Mouse (Mus musculus): ENCODE measurements around the gene Smg5. TPM values are rescaled to one million over a fixed set of nuclear protein-coding genes. Genes with fewer than 3 reads are reported as not detected.
A peak's percentile ranks its signal among the peaks of the same experiment; 100 is the strongest.

Gene Smg5
- total RNA-seq, 2 experiments from 2014 or later = 42.8 to 55.9 TPM

DNA sequence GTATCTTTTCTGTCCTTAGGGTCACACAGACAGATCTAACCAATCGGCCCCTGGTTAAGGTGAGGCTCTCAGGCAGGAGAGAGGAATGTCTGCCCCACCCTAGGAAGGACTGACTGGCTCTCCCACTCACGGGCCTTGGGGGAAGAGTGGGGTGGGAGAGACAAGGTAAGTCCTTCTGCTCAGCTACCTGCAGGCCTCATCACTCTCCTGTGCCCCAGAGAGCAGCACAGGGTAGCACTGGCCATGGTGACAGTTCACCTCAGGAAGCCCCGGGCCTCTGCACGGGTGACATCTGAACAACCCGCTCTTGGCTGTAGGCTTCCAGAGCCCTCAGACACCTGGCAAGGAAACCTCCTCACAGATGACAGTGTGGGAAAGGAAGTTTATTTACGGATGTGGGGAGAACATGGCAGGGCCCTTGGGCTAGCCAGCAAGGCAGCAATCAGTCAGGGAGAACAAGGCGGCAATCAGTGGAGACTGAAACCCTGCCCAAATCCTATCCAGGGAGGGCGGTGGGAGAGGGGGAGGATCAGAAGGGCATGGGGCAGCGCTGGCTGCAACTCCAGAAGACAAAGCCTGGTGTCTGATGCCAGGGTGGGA lies 57.8 kb downstream of the Smg5 start:
- DNase-seq = no peak

DNA sequence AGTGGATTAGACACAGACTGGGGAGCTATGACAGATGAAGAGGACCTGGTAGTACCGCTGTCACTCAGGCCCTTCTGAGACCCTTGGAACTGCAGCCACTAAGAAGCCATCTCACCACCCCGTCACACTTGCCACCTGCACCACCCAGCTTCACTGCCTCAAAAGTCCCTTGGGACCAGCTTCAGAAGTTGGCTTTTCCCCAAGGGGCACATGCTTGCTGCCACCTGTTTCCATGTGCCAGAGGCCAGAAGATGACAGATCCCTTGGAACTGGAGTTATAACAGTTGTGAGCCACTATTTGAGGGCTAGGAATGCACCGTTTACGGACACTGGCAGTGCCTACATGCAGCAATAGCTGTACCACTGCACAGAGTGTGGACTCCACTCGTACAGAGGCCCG lies 59.2 kb downstream of the Smg5 start:
- no peak for DNase-seq

- DNase-seq = no peak
Observed at GRCm38 (mm10) chr3:88395742-88396141, 59.7 kb downstream of the Smg5 start.

DNA sequence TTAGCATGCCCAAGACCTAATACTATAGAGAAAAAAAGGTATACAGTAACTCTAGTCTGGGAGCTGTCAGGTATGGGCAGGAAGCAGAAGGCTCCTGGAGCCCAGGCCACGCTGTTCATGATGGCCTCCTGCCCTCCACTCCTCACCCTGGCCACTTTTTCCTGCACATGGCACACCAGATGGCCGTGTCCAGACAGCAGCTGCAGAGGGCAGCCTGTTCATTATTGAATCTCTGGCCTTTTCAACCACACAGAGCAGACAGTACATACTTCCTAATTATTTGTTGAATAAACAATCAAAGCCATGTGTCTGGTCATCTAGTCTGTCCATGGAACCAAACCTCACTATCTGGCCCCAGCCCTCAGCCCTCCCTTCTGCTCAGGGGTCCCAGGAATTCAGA lies 62.6 kb downstream of the Smg5 start:
- DNase-seq = no peak

- no peak for DNase-seq
Observed at GRCm38 (mm10) chr3:88403522-88404230, 67.6 kb downstream of the Smg5 start.

DNA sequence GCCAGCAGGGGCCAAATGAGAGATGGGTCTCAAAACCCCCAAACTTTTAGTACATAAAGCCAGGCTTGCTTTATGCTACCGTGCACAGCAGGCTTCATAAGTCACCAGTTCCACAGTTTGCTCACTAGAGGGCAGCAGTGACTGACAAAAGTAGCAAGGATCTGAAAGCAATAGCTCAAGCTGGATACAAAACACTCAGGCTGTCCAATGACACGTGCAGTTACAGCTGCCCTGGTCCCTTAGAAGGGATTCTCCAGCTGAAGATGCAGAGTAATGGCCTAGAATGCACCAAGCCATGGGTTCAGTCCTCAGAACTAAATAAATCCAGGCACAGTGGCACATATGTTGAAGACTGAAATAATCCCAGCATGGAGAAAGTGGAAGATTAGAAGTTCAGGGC lies 71.0 kb downstream of the Smg5 start:
- DNase-seq = peak; percentile 73

- DNase-seq = no peak
Observed at GRCm38 (mm10) chr3:88407529-88407928, 71.5 kb downstream of the Smg5 start.

GRCm38 (mm10) chr3:88408953-88409352 lies 72.9 kb downstream of the Smg5 start:
- peak; percentile 50 for DNase-seq

- DNase-seq = peak; percentile 96
Observed at GRCm38 (mm10) chr3:88409741-88410644, 73.9 kb downstream of the Smg5 start, which contains the start of gene Pmf1. TSS of gene Pmf1 (minus strand) at chr3:88410331.

GRCm38 (mm10) chr3:88410645-88411031 lies 74.6 kb downstream of the Smg5 start:
- no peak for DNase-seq

GRCm38 (mm10) chr3:88411681-88412080 lies 75.6 kb downstream of the Smg5 start:
- peak; percentile 66 for DNase-seq

Other genes starting within 250 kb of the Smg5 start
- 10 to 100 TPM; 85.7 to 86.6 TPM for gene Mef2d, start 193.9 kb upstream of the Smg5 start, total RNA-seq (2021)
- gene Rhbg, start 81.6 kb upstream of the Smg5 start, total RNA-seq (2021) = 1 to 10 TPM; 1.9 to 2.1 TPM
- 1 to 10 TPM; 1.1 to 1.3 TPM for gene Gm38392, start 49.0 kb upstream of the Smg5 start, total RNA-seq (2021)
- gene Tsacc, start 39.3 kb upstream of the Smg5 start, total RNA-seq (2021) = 1 to 10 TPM; 7.9 to 8.3 TPM
- 100 to 1,000 TPM; 249 to 260 TPM for gene Cct3, start 39.1 kb upstream of the Smg5 start, total RNA-seq (2021)
- 100 to 1,000 TPM; 144 to 149 TPM for gene Glmp, start 11.2 kb upstream of the Smg5 start, total RNA-seq (2021)
- 10 to 100 TPM; 15.1 to 17.7 TPM for gene Tmem79, start 112 bp upstream of the Smg5 start, total RNA-seq (2021)
- gene Paqr6, start 28.3 kb downstream of the Smg5 start, total RNA-seq (2021) = 1 to 10 TPM; 2.7 to 4.2 TPM
- 10 to 100 TPM in 1 of 2 experiments, under 1 TPM in 1; 0.67 to 16.9 TPM for gene Bglap3, start 36.5 kb downstream of the Smg5 start, total RNA-seq (2021)
- gene Bglap2, start 42.4 kb downstream of the Smg5 start, total RNA-seq (2021) = 10 to 100 TPM in 1 of 2 experiments, not detected in 1; 24.0 TPM
- gene Bglap, start 48.2 kb downstream of the Smg5 start, total RNA-seq (2021) = 100 to 1,000 TPM in 1 of 2 experiments, 1 to 10 TPM in 1; 1.6 to 106 TPM
- 10 to 100 TPM; 60.2 to 62.6 TPM for gene Pmf1, start 74.1 kb downstream of the Smg5 start, total RNA-seq (2021)
- gene Slc25a44, start 88.9 kb downstream of the Smg5 start, total RNA-seq (2021) = 10 to 100 TPM; 37.8 to 47.6 TPM
- gene Sema4a, start 124.9 kb downstream of the Smg5 start, total RNA-seq (2021) = 10 to 100 TPM; 13.4 to 15.5 TPM
- gene Lmna, start 173.7 kb downstream of the Smg5 start, total RNA-seq (2021) = 100 to 1,000 TPM; 102 to 104 TPM
- gene Mex3a, start 196.1 kb downstream of the Smg5 start, total RNA-seq (2021) = 1 to 10 TPM; 5.5 to 5.6 TPM
- not detected for gene Rab25, start 212.0 kb downstream of the Smg5 start, total RNA-seq (2021)
- 100 to 1,000 TPM; 131 to 132 TPM for gene Lamtor2, start 216.8 kb downstream of the Smg5 start, total RNA-seq (2021)
- gene Ubqln4, start 217.5 kb downstream of the Smg5 start, total RNA-seq (2021) = 10 to 100 TPM; 63.9 to 73.1 TPM
- 100 to 1,000 TPM; 221 to 247 TPM for gene Ssr2, start 239.6 kb downstream of the Smg5 start, total RNA-seq (2021)

Data from adrenal gland, postnatal 10 days (tissue).